Mouse (Mus musculus): ENCODE measurements at regions not wholly inside any gene's neighbourhood (a gene's known extent, or its start where the extent isn't known, plus 50 kb on each side); places are given as distances from the start of the nearest gene placed in this dataset.

GRCm38 (mm10) chr1:126932658-126933057, 102.1 kb upstream of the Nckap5 start:
- TF ChIP-seq POLR2A (IDR thresholded peaks at IDR 0.05; ENCODE audit: low read depth, low read length) (no peak), CTCF (IDR thresholded peaks at IDR 0.05; ENCODE audit: extremely low read depth, insufficient read length, insufficient replicate concordance, low read depth, low read length) (no peak)

Measured in small intestine, adult 2 months (tissue).